Mouse (Mus musculus): ENCODE data around the gene Prr5. TPM values are rescaled to one million over a fixed set of nuclear protein-coding genes. Genes with fewer than 3 reads are reported as not detected.
A peak's percentile ranks its signal among the peaks of the same experiment; 100 is the strongest.

The Prr5 gene
- polyA plus RNA-seq, 1 experiment from 2014 or later = 14.1 TPM

DNA sequence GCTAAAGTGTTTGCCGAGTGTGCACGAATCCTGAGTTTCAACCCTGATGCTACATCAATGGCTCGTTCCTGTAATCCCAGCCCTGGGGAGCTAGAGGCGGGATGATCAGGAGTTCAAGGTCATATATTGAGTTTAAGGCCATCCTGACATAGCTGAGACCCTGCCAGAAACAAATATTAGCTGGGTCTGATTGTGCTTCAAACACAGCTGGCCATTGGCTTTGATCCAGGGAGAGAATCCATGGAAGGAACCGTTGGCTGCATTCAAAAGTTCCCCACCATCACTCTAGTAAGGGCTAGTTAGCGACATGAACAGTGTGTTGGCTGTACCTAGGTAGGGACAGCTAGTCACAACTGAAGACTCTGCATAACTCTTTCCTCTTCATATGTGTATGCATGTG is 19.9 kb downstream of the Prr5 start:
- H3K4me1 ChIP-seq = peaks cover 25% of the 10 kb centered on the region
- H3K4me3 ChIP-seq = no peak overlapping the region
- no peak overlapping the region for H3K27ac ChIP-seq
- no peak for DNase-seq (ENCODE audit: extremely low spot score, low spot score)
- H3K9me3 ChIP-seq = peaks cover 4% of the 10 kb centered on the region; the same call in 1 of the 2 replicates
- 94% methylated on average over 6 of the region's 6 CpGs for WGBS
- H3K36me3 ChIP-seq (replicated peaks) = peaks cover 51% of the 10 kb centered on the region
- H3K27me3 ChIP-seq (ENCODE audit: poor library complexity, severe bottlenecking) = no peaks in the 10 kb centered on the region

GRCm38 (mm10) chr15:84691513-84691912 is 22.1 kb downstream of the Prr5 start:
- H3K4me3 ChIP-seq = no peak overlapping the region
- WGBS = 95% methylated on average over 6 of the region's 6 CpGs
- no peak for DNase-seq (ENCODE audit: extremely low spot score, low spot score)
- H3K9me3 ChIP-seq = peaks cover 4% of the 10 kb centered on the region; the same call in 1 of the 2 replicates
- H3K4me1 ChIP-seq = peaks cover 21% of the 10 kb centered on the region
- no peak overlapping the region for H3K27ac ChIP-seq
- no peaks in the 10 kb centered on the region for H3K27me3 ChIP-seq (ENCODE audit: poor library complexity, severe bottlenecking)
- H3K36me3 ChIP-seq (replicated peaks) = peaks cover 51% of the 10 kb centered on the region

DNA sequence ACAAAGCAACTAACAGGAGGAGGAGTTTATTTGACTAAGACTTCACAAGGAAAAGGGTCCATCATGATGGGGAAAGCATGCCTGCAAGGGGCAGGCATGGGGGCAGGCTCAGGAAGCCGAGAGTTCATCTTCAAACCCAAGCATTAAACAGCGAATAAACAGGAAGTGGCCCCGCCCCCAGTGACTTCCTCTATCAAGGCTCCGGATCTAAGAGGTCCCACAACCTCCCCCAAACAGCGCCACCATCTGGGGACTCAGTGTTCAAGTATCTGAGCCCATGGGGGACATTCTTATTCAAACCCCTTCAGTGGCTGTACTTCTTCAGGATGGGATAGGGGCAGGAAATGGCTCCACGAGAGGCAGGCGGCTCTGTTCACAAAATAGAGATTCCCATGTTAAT is 23.2 kb downstream of the Prr5 start:
- no peak for DNase-seq (ENCODE audit: extremely low spot score, low spot score)
- Histone ChIP-seq H3K4me1 (peaks cover 24% of the 10 kb centered on the region), H3K36me3 (replicated peaks) (peaks cover 51% of the 10 kb centered on the region), H3K9me3 (peaks cover 4% of the 10 kb centered on the region; the same call in 1 of the 2 replicates), H3K27me3 (ENCODE audit: poor library complexity, severe bottlenecking) (no peaks in the 10 kb centered on the region), H3K4me3 (no peak overlapping the region), H3K27ac (no peak overlapping the region)
- 95% methylated on average over 7 of the region's 7 CpGs for WGBS

- Histone ChIP-seq H3K27me3 (ENCODE audit: poor library complexity, severe bottlenecking) (no peaks in the 10 kb centered on the region), H3K9me3 (peaks cover 4% of the 10 kb centered on the region; the same call in 1 of the 2 replicates), H3K4me3 (no peak overlapping the region), H3K27ac (peak overlapping the region; percentile 54), H3K36me3 (replicated peaks) (peaks cover 29% of the 10 kb centered on the region), H3K4me1 (peaks cover 21% of the 10 kb centered on the region)
- DNase-seq (ENCODE audit: extremely low spot score, low spot score) = no peak
- WGBS = 81% methylated on average over 4 of the region's 4 CpGs
These were observed 26.6 kb downstream of the Prr5 start for GRCm38 (mm10) chr15:84696021-84696420.

- Histone ChIP-seq H3K9me3 (peaks cover 3% of the 10 kb centered on the region; the same call in 1 of the 2 replicates), H3K4me1 (peaks cover 27% of the 10 kb centered on the region), H3K27me3 (ENCODE audit: poor library complexity, severe bottlenecking) (no peaks in the 10 kb centered on the region), H3K4me3 (no peak overlapping the region), H3K27ac (no peak overlapping the region), H3K36me3 (replicated peaks) (peaks cover 17% of the 10 kb centered on the region)
- 75% methylated on average over 11 of the region's 11 CpGs for WGBS
- no peak for DNase-seq (ENCODE audit: extremely low spot score, low spot score)
These were observed 28.2 kb downstream of the Prr5 start for GRCm38 (mm10) chr15:84697611-84698011.

- H3K4me3 ChIP-seq = no peak overlapping the region
- H3K9me3 ChIP-seq = no peaks in the 10 kb centered on the region
- WGBS = 79% methylated on average over 2 of the region's 2 CpGs
- peaks cover 27% of the 10 kb centered on the region for H3K4me1 ChIP-seq
- H3K27me3 ChIP-seq (ENCODE audit: poor library complexity, severe bottlenecking) = no peaks in the 10 kb centered on the region
- no peak overlapping the region for H3K27ac ChIP-seq
- H3K36me3 ChIP-seq (replicated peaks) = peaks cover 15% of the 10 kb centered on the region
- no peak for DNase-seq (ENCODE audit: extremely low spot score, low spot score)
These were observed 28.8 kb downstream of the Prr5 start for GRCm38 (mm10) chr15:84698189-84698588.

DNA sequence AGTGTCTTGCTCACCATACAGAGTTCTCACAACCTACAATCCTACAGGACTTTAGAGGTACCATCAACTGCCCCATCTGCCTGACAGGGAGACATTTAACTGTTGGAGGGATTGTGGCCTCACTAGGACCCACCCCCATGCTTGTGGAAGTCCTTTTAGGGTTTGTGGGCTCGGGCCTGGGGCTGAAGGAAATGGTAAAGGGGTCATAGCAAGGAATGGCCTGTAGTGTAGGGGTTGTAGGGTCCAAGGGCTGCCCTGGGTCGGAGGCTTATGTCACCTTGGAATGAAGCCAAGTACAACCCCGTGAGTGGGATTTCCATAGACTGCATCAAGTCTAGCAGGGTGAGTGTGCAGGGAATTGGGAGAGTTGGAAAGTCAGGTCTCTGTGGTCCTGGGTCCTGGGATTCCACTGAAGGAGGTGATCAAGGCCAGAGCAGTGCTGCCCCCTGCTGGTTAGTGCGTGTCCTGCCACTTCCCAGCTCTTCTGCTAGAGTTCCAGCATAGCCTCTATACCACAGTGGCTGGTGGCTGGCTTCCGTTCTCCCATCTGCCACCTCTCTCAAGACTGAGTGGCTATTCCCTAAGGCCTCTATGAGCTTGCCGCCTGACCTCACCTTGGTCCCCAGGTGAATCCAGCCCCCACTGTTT is 30.9 kb downstream of the Prr5 start:
- WGBS = 50% methylated on average over 6 of the region's 6 CpGs
- H3K27ac ChIP-seq = no peak overlapping the region
- H3K36me3 ChIP-seq (replicated peaks) = peaks cover 4% of the 10 kb centered on the region; the same call in 1 of the 2 replicates
- no peak overlapping the region for H3K4me3 ChIP-seq
- H3K9me3 ChIP-seq = no peaks in the 10 kb centered on the region
- peaks cover 27% of the 10 kb centered on the region for H3K4me1 ChIP-seq
- peak; percentile 70 for DNase-seq (ENCODE audit: extremely low spot score, low spot score)
- no peaks in the 10 kb centered on the region for H3K27me3 ChIP-seq (ENCODE audit: poor library complexity, severe bottlenecking)

DNA sequence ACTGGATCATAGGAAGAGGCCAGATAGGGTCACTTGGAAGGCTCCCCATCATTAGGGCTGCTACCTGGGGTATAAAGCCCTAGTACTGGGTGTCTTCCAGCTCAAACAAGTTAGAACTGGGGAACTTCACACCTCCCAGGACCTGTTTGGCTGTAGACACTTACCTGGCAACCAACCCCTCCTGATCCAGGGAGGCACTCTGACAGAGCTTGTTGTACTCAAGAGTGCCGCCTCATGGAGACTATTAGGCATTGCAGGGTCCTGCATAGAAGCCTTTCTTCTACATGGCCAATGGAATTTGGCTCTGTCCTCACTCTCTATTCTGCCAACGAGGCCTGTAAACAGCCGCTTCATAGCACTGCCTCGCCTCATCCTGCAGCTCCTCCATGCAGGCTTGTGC is 32.5 kb downstream of the Prr5 start:
- H3K27me3 ChIP-seq (ENCODE audit: poor library complexity, severe bottlenecking) = no peaks in the 10 kb centered on the region
- H3K36me3 ChIP-seq (replicated peaks) = peaks cover 4% of the 10 kb centered on the region; the same call in 1 of the 2 replicates
- peak; percentile 26 for DNase-seq (ENCODE audit: extremely low spot score, low spot score)
- no peaks in the 10 kb centered on the region for H3K9me3 ChIP-seq
- 24% methylated on average over 4 of the region's 4 CpGs for whole genome bisulfite sequencing
- H3K4me3 ChIP-seq = no peak overlapping the region
- no peak overlapping the region for H3K27ac ChIP-seq
- H3K4me1 ChIP-seq = peaks cover 16% of the 10 kb centered on the region; the same call in 1 of the 2 replicates

DNA sequence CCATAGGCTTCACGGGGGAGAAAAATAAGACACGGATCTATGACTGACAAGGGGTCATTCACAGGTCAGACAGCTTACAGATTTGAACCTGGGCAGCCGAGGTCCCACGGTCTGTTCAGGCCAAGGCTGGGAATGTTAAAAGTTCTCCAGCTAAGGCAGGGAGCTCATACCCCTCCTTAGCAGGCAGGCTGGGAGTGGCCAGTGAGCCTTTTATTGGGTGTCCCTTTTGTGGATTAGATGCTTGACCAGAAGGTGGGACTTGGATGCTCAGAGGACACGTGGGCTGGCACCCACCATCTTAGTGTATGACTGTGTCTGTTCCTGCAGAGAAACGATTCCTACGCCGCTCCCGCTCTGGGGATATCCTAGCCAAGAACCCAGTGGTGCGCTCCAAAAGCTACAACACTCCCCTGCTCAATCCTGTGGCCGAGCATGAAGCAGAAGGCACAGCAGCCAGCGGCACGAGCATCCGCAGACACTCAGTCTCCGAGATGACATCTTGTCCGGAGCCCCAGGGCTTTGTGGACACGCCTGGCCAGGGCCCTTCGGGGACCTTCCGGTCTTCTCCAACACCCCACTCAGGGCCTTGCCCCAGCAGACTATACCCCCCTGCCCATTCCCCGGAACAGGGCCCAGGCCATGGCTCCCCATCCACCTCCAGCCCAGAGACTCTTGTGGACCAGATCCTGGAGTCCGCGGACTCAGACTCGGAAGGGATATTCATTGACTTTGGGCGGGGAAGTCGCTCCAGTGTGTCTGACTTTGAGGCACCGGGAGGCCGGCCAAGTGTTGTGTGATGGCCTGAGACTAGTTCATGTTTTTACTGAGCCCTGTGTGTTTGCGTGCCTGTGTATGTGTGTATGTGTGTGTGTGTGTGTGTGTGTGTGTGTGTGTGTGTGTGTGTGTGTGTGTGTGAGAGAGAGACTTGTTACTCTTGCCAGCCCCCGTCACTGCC is 33.2 kb downstream of the Prr5 start:
- WGBS = 89% methylated on average over 29 of the region's 29 CpGs
- no peak overlapping the region for H3K27ac ChIP-seq
- no peak for DNase-seq (ENCODE audit: extremely low spot score, low spot score)

GRCm38 (mm10) chr15:84703992-84704391 is 34.6 kb downstream of the Prr5 start:
- Histone ChIP-seq H3K27ac (no peak overlapping the region), H3K4me1 (peaks cover 6% of the 10 kb centered on the region; the same call in 1 of the 2 replicates), H3K4me3 (no peak overlapping the region), H3K36me3 (replicated peaks) (peaks cover 4% of the 10 kb centered on the region; the same call in 1 of the 2 replicates), H3K9me3 (no peaks in the 10 kb centered on the region), H3K27me3 (ENCODE audit: poor library complexity, severe bottlenecking) (no peaks in the 10 kb centered on the region)
- WGBS = 84% methylated on average over 7 of the region's 7 CpGs
- no peak for DNase-seq (ENCODE audit: extremely low spot score, low spot score)

More for the DNA sequence above, 33.2 kb downstream of the Prr5 start:
- Histone ChIP-seq H3K36me3 (replicated peaks) (peaks cover 4% of the 10 kb centered on the region; the same call in 1 of the 2 replicates), H3K9me3 (no peaks in the 10 kb centered on the region), H3K4me1 (peaks cover 9% of the 10 kb centered on the region; the same call in 1 of the 2 replicates), H3K27me3 (ENCODE audit: poor library complexity, severe bottlenecking) (no peaks in the 10 kb centered on the region), H3K4me3 (no peak overlapping the region)

GRCm38 (mm10) chr15:84705351-84705901 is 36.0 kb downstream of the Prr5 start:
- H3K27me3 ChIP-seq (ENCODE audit: poor library complexity, severe bottlenecking) = no peaks in the 10 kb centered on the region
- H3K9me3 ChIP-seq = no peaks in the 10 kb centered on the region
- H3K36me3 ChIP-seq (replicated peaks) = peaks cover 4% of the 10 kb centered on the region; the same call in 1 of the 2 replicates
- H3K27ac ChIP-seq = no peak overlapping the region
- H3K4me1 ChIP-seq = peaks cover 6% of the 10 kb centered on the region; the same call in 1 of the 2 replicates
- H3K4me3 ChIP-seq = no peak overlapping the region
- DNase-seq (ENCODE audit: extremely low spot score, low spot score) = no peak
- WGBS = 89% methylated on average over 6 of the region's 6 CpGs

DNA sequence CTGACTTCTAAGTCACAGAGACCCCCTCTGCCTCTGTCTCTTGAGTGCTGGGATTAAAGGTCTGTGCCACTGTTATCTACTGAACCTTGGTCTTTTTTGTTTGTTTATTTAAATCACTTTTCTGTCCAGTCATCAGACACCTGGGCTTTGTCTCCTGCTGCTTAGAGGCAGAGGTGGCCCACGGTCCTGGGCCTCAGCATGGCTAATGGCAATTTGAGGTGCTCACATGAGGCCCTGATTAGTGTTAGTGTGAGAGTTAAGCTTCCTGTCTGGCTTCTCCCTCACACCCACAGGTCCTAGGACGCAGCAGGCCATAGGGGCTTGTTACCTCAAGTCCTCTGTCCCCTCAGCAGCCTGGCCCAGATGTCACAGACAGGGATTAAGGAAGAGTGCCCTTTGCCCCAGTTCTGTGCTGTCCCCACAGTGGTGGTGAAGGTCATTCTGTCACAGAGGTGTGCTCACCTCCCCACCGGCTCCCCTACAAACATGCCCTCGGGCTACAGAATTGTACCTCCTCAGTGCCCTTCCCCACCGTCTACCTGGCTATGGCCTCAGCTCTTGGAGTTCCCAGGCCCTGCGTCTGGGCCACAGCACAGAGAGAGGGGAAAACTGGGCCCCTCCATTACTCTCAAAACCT is 37.7 kb downstream of the Prr5 start:
- no peak for DNase-seq (ENCODE audit: extremely low spot score, low spot score)
- H3K27me3 ChIP-seq (ENCODE audit: poor library complexity, severe bottlenecking) = peaks cover 10% of the 10 kb centered on the region; the same call in 1 of the 2 replicates
- 74% methylated on average over 6 of the region's 6 CpGs for WGBS
- H3K4me3 ChIP-seq = no peak overlapping the region
- H3K27ac ChIP-seq = no peak overlapping the region
- H3K4me1 ChIP-seq = peaks cover 5% of the 10 kb centered on the region; the same call in 1 of the 2 replicates
- peaks cover 4% of the 10 kb centered on the region; the same call in 1 of the 2 replicates for H3K36me3 ChIP-seq (replicated peaks)
- no peaks in the 10 kb centered on the region for H3K9me3 ChIP-seq

All from forebrain, embryonic 10.5 days (tissue).